Mouse (Mus musculus): ENCODE measurements around the gene Dnm3.

DNA sequence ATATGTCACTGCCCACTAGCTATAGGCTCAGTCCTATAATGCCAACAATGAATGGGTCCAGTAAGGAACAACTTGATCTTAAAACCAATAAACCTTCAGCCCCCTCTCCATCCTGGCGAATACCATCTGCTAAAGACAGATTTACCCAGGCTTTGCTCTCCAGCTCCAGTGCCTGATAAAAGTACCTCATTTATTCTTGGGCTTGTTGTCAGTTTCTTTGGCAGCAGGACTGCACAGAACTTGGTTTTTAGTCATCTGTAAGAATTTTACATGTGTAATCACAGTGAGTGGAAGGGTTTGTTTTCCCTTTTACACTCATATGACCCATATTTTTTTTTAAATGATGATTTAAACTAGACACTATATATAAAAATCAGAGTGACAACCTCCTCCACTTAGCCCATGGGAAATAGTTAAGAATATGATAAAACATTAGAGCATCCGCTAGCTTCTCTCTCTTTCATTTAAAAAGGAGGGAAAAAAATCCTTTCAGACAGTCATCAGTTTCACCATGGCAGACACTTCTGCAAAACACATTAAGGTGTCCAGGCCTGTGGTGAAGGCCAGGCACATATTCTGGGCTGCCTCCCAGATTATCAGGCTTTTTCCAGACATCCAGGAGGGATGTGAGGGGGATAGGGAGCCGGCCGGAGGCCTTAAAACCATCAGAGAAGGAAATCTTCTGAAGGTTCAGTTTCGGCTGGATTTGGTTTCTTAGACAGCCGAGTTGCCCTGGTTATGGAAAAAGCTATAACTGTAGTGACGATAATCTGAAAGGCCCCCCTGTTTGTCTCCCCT, 313.9 kb downstream of the Dnm3 start:
- TF ChIP-seq POLR2A (IDR thresholded peaks at IDR 0.05; ENCODE audit: low read depth, low read length) (no peak), CTCF (IDR thresholded peaks at IDR 0.05; ENCODE audit: extremely low read depth, insufficient read depth, insufficient read length, insufficient replicate concordance) (no peak)
